Mouse (Mus musculus) retina, postnatal 1 day (tissue): ENCODE data around the gene Eef2k.
A peak's percentile ranks its signal among the peaks of the same experiment; 100 is the strongest.

Experiments used
- DNase-seq: peaks from one replicate; pipeline ENCODE4 v3.0.0-alpha.2; 2012

Gene Eef2k

DNA sequence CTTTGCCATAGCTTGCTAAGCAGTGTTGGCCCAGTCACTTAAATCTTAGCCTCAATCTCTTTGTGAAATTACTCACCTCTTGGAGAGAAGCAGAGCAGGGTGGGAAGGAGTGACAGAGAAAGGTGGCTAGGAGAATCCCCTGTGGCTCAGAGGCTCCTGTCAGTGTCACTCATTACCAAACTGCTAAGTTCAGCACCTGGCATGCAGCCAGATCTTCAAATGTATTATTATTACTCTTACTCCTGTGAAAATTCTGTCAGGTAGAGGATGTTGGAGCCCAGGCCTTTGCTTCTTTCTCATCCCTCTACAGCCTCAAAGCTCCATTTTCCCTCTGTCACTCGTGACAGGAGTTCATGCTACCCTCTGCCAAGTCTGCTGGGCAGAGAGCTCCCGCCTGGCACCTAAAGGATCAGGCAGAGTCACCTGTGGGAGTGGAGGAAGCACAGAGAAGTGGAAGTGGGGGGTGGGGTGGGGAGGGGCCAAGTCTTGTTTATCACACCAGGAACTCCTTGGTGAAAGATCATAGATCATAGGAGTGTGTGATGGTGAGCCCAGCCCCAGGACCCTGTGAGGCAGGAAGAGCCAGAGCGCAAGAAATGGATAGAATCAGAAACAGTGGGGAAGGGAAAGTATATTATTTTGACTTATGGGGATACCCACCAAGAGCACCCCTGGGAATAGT lies 6.3 kb downstream of the Eef2k start:
- DNase-seq, result no peak

DNA sequence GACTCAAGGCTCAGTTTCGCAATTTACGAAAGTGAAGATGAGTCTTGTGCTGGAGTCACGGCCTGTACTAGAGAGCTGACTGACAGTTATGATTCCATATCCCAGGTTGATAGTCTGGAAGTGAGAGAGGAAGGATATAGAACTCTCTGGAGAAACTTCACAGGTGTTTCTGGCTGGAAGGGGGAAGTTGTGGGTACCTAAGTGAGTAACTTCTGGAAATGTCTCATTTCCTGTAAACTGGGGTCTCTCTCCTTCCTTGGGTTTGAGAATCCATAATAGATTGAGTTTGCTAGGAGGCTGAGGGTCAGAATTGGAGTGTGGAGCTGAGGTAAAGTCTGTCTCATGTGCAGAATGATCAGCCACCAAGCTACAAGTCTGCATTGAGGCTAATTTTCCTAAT lies 7.5 kb downstream of the Eef2k start:
- no peak for DNase-seq

- no peak for DNase-seq
Observed at GRCm38 (mm10) chr7:120859854-120860253, 17.2 kb downstream of the Eef2k start.

DNA sequence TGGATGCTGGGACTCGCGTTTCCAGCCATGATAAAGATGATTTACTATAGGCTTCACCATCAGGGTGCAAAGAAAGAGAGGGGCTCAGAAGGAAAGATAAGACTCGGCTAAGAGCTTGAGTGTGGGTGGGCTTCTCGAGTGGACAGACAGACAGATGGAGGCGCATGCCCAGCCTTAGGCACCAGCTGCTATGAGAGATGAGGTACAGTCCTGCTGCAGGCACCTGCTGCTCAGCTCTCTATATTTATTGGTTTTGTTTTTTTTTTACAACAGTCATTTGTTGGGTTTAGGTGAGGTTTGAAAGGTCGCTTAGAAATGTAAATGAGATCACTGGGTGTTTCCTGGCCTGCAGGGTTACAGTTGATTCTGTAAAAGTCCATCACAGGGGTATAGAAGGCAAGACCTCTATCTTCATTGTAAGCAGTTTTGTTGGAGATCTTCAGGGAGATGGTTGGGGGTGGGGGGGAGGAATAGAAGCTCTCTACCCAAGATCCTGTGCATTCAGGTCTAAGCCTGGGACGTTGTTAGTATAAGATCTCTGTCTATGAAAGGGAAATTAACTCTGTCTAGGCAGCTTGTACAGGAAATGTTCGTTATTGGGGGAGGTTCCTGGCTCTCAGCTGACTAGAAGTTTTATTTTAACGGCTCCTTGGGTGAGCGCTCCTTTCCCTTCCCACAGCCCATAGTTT lies 18.3 kb downstream of the Eef2k start:
- no peak for DNase-seq

DNA sequence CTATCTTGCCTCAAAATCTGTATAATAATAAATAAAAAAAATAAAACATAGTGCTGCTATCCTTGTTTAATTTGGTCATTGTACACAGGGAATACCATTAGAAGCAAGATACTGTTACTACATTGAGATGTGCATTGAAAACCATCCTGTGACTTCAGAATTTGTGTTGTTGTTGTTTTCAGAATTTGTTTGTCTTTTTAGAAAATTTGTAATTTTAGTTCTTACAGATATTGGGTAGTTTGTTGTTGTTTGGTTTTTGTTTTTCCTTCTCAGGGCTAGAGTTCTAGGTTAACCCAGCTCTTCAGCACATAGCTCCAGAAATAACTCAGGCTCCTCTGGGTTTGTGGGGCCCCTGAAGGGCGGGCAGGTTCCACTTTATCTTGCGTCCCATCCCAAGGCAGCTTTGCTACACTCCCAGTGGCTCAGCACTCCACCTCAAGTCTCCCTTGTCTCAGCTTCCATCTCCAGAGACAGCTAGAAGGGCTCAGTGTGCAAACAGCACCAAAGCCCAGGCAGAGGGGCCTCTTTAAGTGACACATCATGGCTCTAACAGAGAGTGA lies 18.9 kb downstream of the Eef2k start:
- DNase-seq, result no peak

- DNase-seq, result no peak
Observed at GRCm38 (mm10) chr7:120862196-120862595, 19.6 kb downstream of the Eef2k start.

DNA sequence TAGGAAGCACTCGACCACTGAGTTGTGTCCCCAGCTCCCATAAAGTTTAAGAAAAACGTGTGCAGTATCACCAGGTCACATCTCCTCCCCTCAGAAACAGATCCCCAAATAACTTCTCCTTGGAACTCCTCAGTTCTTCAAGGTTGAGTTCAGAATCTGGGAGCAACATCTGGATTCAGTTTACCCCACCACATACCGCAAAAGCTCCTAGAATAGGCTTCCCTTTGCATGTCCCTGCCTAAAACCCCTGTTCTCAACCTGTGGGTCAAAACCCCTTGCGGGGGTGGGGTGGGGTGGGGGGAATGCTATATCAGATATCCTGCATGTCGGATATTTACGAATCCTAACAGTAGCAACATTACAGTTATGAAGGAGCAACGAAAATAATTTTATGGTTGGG lies 20.0 kb downstream of the Eef2k start:
- no peak for DNase-seq

DNA sequence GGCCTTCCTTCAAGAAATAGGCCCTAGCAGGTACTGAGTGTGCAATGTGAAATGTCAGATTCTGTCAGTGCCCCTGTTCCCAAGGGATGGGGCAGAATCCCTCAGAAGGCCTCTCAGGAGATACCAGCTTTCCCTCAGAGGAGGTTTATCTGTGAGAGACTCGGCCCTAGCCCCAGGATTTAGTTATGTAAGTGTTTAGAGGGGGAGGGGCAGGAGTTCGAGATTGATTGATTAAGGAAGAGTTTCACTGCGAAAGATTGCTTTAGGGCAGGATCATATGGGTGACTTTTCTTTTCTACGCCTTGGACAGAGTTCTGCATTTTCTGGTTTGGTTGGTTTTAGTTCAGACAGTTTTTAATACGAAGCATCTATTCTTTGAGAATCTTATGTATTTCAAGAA lies 20.8 kb downstream of the Eef2k start:
- DNase-seq, result no peak

- peak; percentile 80 for DNase-seq
Observed at GRCm38 (mm10) chr7:120865100-120865499, 22.5 kb downstream of the Eef2k start.

- no peak for DNase-seq
Observed at GRCm38 (mm10) chr7:120865832-120866231, 23.2 kb downstream of the Eef2k start.

- no peak for DNase-seq
Observed at GRCm38 (mm10) chr7:120866684-120867083, 24.1 kb downstream of the Eef2k start.

DNA sequence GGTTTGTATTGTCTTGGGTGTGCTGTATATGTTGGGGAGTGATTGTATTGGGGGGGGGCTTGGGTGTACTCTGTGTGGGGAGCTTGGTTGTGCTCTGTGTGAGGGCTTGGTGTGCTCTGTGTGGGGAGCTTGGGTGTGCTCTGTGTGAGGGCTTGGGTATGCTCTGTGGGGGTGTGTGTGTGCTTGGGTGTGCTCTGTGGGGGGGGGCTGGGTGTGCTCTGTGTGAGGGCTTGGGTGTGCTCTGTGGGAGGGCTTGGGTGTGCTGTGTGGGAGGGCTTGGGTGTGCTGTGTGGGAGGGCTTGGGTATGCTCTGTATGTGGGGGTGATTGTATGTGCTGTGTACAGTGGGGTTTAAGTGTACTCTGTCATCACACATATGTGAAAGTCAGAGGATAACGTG lies 25.1 kb downstream of the Eef2k start:
- no peak for DNase-seq

DNA sequence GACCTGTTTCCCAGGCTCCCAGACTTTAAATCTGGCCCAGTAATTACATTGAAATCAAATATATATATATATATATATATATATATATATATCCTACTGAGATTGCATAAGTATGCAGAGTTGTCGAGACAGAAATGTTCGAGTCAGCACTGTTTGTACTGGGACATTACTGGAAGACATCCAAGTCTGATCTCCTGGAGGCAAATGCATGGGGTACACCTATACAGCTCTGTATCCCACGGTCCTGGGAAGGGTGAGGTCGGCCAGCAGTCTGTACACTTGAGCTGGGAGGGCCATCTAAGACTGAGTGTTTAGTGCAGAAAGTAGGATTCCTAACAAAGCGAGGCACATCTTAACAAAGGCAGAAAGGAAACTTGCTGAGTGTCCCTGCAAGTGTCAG lies 27.3 kb downstream of the Eef2k start:
- DNase-seq, result no peak

GRCm38 (mm10) chr7:120870431-120871008 lies 27.9 kb downstream of the Eef2k start:
- no peak for DNase-seq

- DNase-seq, result no peak
Observed at GRCm38 (mm10) chr7:120873083-120873482, 30.5 kb downstream of the Eef2k start.

GRCm38 (mm10) chr7:120874021-120874420 lies 31.4 kb downstream of the Eef2k start:
- DNase-seq, result no peak

- no peak for DNase-seq
Observed at GRCm38 (mm10) chr7:120874764-120875539, 32.3 kb downstream of the Eef2k start.

DNA sequence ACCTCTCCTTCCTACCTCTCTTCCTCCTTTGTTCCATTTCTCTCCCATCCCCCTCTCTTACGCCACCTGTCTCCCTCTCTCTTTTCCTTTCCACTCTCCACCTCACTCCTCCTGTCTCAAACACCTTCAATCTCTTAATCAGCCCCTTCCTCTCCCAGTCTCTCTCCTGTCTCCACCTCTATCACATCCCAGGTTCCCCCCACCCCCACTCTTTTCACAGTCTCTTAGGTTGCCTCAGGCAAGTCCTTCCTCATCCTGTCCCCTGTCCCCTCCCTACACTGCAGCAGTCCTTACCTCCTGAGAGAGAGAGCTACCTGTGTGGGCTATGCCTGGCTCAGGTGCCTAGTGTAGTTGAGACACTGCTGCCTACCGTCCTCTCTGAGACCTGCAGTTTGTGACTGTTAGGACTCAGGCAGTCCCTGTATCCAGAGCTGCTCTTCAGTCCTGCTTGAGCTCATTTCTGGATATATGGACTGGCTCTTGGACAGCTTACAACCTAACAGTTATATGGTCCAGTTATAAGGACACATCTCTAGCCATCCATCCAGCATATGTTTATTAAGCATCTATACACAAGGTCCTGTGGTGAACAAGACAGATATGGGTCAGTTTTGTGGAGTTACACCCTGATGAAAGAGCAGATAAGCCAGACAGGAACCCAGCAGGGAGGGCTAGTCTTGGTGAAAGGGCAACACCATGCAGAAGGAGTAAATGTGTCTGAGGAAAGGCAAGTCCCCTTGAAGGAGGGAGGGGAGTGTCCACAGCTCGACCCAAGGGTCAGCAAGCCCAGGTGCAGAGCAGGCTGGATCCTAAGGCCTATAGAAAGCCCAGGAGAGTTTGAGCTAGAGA lies 33.1 kb downstream of the Eef2k start:
- no peak for DNase-seq

GRCm38 (mm10) chr7:120878271-120878670 lies 35.6 kb downstream of the Eef2k start:
- DNase-seq, result no peak

GRCm38 (mm10) chr7:120879972-120880371 lies 37.3 kb downstream of the Eef2k start:
- DNase-seq, result no peak

DNA sequence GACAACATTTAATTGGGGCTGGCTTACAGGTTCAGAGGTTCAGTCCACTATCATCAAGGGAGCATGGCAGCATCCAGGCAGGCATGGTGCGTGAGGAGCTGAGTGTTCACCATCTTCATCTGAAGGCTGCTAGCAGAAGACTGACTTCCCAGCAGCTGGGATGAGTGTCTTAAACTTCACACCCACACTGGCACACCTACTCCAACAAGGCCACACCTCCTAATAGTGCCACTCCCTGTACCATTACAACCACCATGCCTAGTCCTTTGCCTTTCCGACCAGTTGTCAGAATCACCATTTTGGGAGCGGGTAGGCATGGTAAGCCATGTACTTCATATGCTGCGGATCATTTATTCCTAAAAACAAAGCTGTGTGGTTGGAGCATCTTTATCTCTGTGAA lies 38.1 kb downstream of the Eef2k start:
- DNase-seq, result no peak

DNA sequence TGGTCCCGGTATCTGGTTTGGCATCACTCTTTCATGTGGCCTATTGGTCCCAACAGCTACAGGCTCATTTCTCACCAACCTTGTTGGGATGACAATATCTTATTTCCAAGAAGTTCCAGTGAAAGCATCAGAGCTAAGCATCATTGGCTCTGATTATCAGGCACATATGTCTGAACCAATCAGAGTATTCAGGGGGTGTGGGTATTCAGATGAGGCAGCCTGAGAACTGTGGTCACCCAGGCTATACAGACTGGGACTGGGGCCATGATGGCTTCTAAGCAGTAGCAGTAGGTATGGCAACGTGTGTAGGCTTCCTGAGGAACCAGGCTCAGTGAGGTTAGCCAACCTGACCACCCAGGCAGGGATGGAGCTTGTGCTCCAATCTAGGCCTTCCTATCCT lies 38.8 kb downstream of the Eef2k start:
- DNase-seq, result no peak
